Mouse (Mus musculus): ENCODE measurements around the gene 1700086D15Rik. TPM values are rescaled to one million over a fixed set of nuclear protein-coding genes. Genes with fewer than 3 reads are reported as not detected.

Gene 1700086D15Rik
- polyA plus RNA-seq, 2 experiments: 0.16 TPM; not detected in 1

DNA sequence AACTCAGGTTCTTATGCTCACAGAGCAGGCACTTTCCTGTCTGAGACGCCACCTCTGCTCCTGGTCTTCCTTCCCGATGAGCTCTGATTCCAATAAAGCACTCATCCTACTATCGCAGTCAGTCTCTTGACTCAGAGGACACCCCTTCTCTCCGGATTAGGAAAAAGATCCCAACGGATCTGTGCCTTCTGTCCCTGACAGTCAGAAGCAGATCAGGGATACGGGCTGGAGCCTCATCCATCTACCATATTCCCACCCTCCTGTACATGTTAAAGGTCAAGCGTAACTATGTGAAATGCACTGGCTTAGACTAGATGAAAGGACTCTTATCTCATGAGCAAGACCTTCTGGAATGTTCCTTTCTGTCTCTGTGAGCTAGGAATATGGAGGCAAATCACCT is 11.2 kb downstream of the 1700086D15Rik start:
- no peak overlapping the region for H3K4me3 ChIP-seq (replicated peaks; ENCODE audit: low read length)
- no peak for TF ChIP-seq POLR2A (IDR thresholded peaks at IDR 0.05; ENCODE audit: borderline replicate concordance, extremely low read depth, insufficient read depth, insufficient read length)
- H3K27ac ChIP-seq (replicated peaks; ENCODE audit: low read depth, low read length): no peak overlapping the region
- DNase-seq (ENCODE audit: low spot score): no peak
- no peak overlapping the region for H3K4me2 ChIP-seq (replicated peaks; ENCODE audit: low read depth, low read length, severe bottlenecking)
- no peaks in the 10 kb centered on the region for H3K36me3 ChIP-seq (ENCODE audit: control insufficient read depth, insufficient read depth, low read length)
- H3K27me3 ChIP-seq (ENCODE audit: control insufficient read depth, insufficient read depth, low read length): no peaks in the 10 kb centered on the region
- 82% methylated on average over 7 of the region's 7 CpGs for WGBS
- no peak for ATAC-seq (ENCODE audit: low FRiP score, low read depth)
- H3K9me3 ChIP-seq (ENCODE audit: control insufficient read depth, low read length): no peaks in the 10 kb centered on the region
- H3K4me1 ChIP-seq (ENCODE audit: control insufficient read depth, insufficient read depth, low read length): no peaks in the 10 kb centered on the region
- no peak overlapping the region for H3K9ac ChIP-seq (ENCODE audit: low read depth, low read length, severe bottlenecking)

DNA sequence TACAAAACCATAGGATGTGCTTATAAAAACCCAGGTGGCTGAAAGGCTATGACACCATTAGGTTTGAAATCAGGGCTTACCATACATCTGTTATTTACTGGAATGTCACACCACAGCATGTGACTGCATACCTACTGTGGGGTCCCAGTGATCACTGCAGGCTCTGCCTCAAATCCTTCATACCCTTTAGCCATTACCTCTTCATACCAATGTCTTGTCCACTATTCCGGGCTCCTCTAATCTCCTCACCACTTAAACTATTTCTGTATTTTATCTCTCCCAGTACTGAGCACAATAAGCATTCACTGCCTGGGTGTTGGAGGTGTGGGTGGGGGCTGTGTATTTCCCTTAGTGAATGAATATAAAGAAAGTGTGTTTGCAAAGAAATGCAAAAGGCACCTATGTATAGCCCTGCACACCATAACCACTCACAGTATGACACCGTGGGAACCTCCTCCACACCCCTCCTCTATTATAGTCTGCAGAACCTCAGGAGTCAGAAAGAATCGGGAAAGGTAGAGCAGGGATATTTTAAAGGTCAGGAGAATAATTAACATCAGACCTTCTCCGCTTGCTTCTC is 16.8 kb downstream of the 1700086D15Rik start:
- no peaks in the 10 kb centered on the region for H3K9me3 ChIP-seq (ENCODE audit: control insufficient read depth, low read length)
- DNase-seq (ENCODE audit: low spot score): no peak
- no peak overlapping the region for H3K4me2 ChIP-seq (replicated peaks; ENCODE audit: low read depth, low read length, severe bottlenecking)
- H3K4me1 ChIP-seq (ENCODE audit: control insufficient read depth, insufficient read depth, low read length): no peaks in the 10 kb centered on the region
- no peak for ATAC-seq (ENCODE audit: low FRiP score, low read depth)
- no peak overlapping the region for H3K27ac ChIP-seq (replicated peaks; ENCODE audit: low read depth, low read length)
- 68% methylated on average over 4 of the region's 4 CpGs for WGBS
- no peak overlapping the region for H3K9ac ChIP-seq (ENCODE audit: low read depth, low read length, severe bottlenecking)
- H3K36me3 ChIP-seq (ENCODE audit: control insufficient read depth, insufficient read depth, low read length): no peaks in the 10 kb centered on the region
- TF ChIP-seq POLR2A (IDR thresholded peaks at IDR 0.05; ENCODE audit: borderline replicate concordance, extremely low read depth, insufficient read depth, insufficient read length): no peak
- H3K27me3 ChIP-seq (ENCODE audit: control insufficient read depth, insufficient read depth, low read length): no peaks in the 10 kb centered on the region
- H3K4me3 ChIP-seq (replicated peaks; ENCODE audit: low read length): no peak overlapping the region

DNA sequence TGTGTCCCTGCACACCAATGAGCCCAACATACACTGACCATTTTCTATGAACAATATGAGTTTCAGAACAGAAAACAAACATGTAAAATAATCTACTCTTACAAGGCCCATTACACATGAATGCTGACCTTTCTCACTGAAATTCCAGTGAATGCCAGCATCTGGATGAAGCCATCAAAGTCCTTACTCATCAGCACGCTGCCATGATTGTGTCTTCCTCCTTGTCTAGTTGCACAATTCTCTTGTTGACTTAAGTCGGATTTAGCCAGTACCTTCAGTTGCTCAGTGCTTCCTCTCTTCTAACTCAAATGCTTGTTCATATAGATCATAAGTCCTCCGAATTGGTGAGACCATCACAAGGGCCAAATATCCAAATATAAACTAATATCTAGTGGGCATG is 20.7 kb downstream of the 1700086D15Rik start:
- DNase-seq (ENCODE audit: low spot score) (no peak), ATAC-seq (ENCODE audit: low FRiP score, low read depth) (no peak)
- Histone ChIP-seq H3K36me3 (ENCODE audit: control insufficient read depth, insufficient read depth, low read length) (no peaks in the 10 kb centered on the region), H3K4me3 (replicated peaks; ENCODE audit: low read length) (no peak overlapping the region), H3K9ac (ENCODE audit: low read depth, low read length, severe bottlenecking) (no peak overlapping the region), H3K27ac (replicated peaks; ENCODE audit: low read depth, low read length) (no peak overlapping the region), H3K27me3 (ENCODE audit: control insufficient read depth, insufficient read depth, low read length) (no peaks in the 10 kb centered on the region), H3K4me2 (replicated peaks; ENCODE audit: low read depth, low read length, severe bottlenecking) (no peak overlapping the region), H3K4me1 (ENCODE audit: control insufficient read depth, insufficient read depth, low read length) (no peaks in the 10 kb centered on the region), H3K9me3 (ENCODE audit: control insufficient read depth, low read length) (no peaks in the 10 kb centered on the region)
- no peak for TF ChIP-seq POLR2A (IDR thresholded peaks at IDR 0.05; ENCODE audit: borderline replicate concordance, extremely low read depth, insufficient read depth, insufficient read length)
- 98% methylated on average over 3 of the region's 3 CpGs for WGBS

DNA sequence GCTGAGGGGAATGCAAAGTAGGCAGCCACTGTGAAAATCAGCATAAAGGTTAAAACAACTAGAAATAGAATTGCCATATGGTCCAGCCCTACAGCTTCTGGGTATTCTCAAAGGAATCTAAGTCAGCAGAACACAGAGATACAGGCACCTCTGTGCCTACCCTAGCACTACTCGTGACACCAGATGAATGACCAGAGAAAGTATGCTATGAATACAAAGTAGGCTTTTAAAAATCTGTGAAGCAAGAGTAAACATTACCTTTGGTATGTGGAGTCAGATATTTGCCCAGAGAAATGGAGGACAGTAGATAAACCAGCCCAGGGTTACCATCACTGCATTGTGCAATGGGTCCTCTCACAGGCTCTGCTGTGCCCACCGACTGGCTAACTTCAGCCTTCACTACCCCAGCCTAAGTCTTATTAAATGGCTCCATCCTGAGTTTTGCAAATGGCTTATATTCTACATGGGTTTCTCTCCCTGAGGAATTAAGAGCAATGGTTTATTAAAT is 22.5 kb downstream of the 1700086D15Rik start:
- no peak overlapping the region for H3K9ac ChIP-seq (ENCODE audit: low read depth, low read length, severe bottlenecking)
- no peak overlapping the region for H3K27ac ChIP-seq (replicated peaks; ENCODE audit: low read depth, low read length)
- no peak overlapping the region for H3K4me3 ChIP-seq (replicated peaks; ENCODE audit: low read length)
- no peaks in the 10 kb centered on the region for H3K4me1 ChIP-seq (ENCODE audit: control insufficient read depth, insufficient read depth, low read length)
- ATAC-seq (ENCODE audit: low FRiP score, low read depth): no peak
- 69% methylated on average over 2 of the region's 2 CpGs for WGBS
- H3K36me3 ChIP-seq (ENCODE audit: control insufficient read depth, insufficient read depth, low read length): no peaks in the 10 kb centered on the region
- H3K27me3 ChIP-seq (ENCODE audit: control insufficient read depth, insufficient read depth, low read length): no peaks in the 10 kb centered on the region
- no peak for TF ChIP-seq POLR2A (IDR thresholded peaks at IDR 0.05; ENCODE audit: borderline replicate concordance, extremely low read depth, insufficient read depth, insufficient read length)
- no peak for DNase-seq (ENCODE audit: low spot score)
- H3K9me3 ChIP-seq (ENCODE audit: control insufficient read depth, low read length): no peaks in the 10 kb centered on the region
- H3K4me2 ChIP-seq (replicated peaks; ENCODE audit: low read depth, low read length, severe bottlenecking): no peak overlapping the region

DNA sequence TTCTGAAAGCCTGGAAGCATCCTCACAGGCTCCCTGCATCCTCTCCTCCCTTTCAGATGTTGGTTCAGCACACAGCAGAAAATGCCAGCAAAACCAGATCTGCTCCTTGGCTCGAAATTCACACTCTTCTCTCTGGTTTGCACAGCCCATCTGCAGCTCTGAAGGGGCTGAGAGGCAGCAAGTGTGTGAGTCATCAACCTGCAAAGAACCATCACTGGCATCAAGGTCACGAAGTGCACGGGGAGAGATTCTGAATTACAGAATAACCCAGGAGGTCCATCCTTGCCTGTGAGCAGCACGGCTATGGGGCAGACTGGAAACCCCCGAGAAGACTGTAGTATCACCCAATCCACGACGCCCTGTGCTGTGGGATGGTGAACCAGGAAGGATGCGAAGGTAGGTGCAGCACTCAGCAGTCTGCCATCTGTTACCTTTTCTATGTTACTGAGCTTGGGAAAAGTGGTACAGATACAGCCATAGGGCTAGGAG is 24.4 kb downstream of the 1700086D15Rik start:
- H3K27ac ChIP-seq (replicated peaks; ENCODE audit: low read depth, low read length): no peak overlapping the region
- no peak for TF ChIP-seq POLR2A (IDR thresholded peaks at IDR 0.05; ENCODE audit: borderline replicate concordance, extremely low read depth, insufficient read depth, insufficient read length)
- H3K9me3 ChIP-seq (ENCODE audit: control insufficient read depth, low read length): no peaks in the 10 kb centered on the region
- no peak overlapping the region for H3K4me2 ChIP-seq (replicated peaks; ENCODE audit: low read depth, low read length, severe bottlenecking)
- no peak for ATAC-seq (ENCODE audit: low FRiP score, low read depth)
- no peaks in the 10 kb centered on the region for H3K36me3 ChIP-seq (ENCODE audit: control insufficient read depth, insufficient read depth, low read length)
- H3K4me3 ChIP-seq (replicated peaks; ENCODE audit: low read length): no peak overlapping the region
- no peak for DNase-seq (ENCODE audit: low spot score)
- 83% methylated on average over 8 of the region's 8 CpGs for WGBS
- no peaks in the 10 kb centered on the region for H3K4me1 ChIP-seq (ENCODE audit: control insufficient read depth, insufficient read depth, low read length)
- no peaks in the 10 kb centered on the region for H3K27me3 ChIP-seq (ENCODE audit: control insufficient read depth, insufficient read depth, low read length)
- H3K9ac ChIP-seq (ENCODE audit: low read depth, low read length, severe bottlenecking): no peak overlapping the region
